Mouse (Mus musculus) liver, adult 2 months (tissue): ENCODE data around the gene Olfr147. TPM values are rescaled to one million over a fixed set of nuclear protein-coding genes. Genes with fewer than 3 reads are reported as not detected.

Experiments
- DNase-seq: peaks from one replicate; pipeline ENCODE4 v3.0.0-alpha.2; 2011; ENCODE audit warnings: low read depth, low spot score; ENCODE audit errors: extremely low read depth
- H3K27ac ChIP-seq: fragments of 200-500 bp; replicated peaks from 2 replicates; pipeline ENCODE4 v1.5.1; 2012; ENCODE audit warnings: low read depth, mild to moderate bottlenecking, control low read depth, inconsistent platforms, low read length; ENCODE audit not compliant: insufficient read depth
- H3K27me3 ChIP-seq: fragments of 200-500 bp; 2 replicates; pipeline ENCODE4 v1.6.1; 2012; ENCODE audit warnings: mild to moderate bottlenecking, moderate library complexity, low read length, inconsistent platforms; ENCODE audit not compliant: control insufficient read depth, insufficient read depth
- H3K36me3 ChIP-seq: fragments of 200-500 bp; 2 replicates; pipeline ENCODE4 v1.6.1; 2012; ENCODE audit warnings: low read length, inconsistent platforms; ENCODE audit not compliant: control insufficient read depth, insufficient read depth
- H3K4me1 ChIP-seq: fragments of 200-500 bp; 2 replicates; pipeline ENCODE4 v1.6.1; 2011; ENCODE audit warnings: low read length; ENCODE audit not compliant: control insufficient read depth, insufficient read depth
- H3K4me3 ChIP-seq: fragments of 200-500 bp; 2 replicates; pipeline ENCODE4 v1.5.1; 2011; ENCODE audit warnings: low read depth, mild to moderate bottlenecking, control low read depth, low read length, moderate library complexity; ENCODE audit not compliant: insufficient read depth
- H3K79me2 ChIP-seq: fragments of 200-500 bp; 2 replicates; pipeline ENCODE4 v1.6.1; 2012; ENCODE audit warnings: inconsistent platforms, mild to moderate bottlenecking, low read length, moderate library complexity; ENCODE audit not compliant: control insufficient read depth, insufficient read depth
- H3K9ac ChIP-seq: fragments of 200-500 bp; 2 replicates; pipeline ENCODE4 v1.6.1; 2012; ENCODE audit warnings: low read depth, mild to moderate bottlenecking, control low read depth, inconsistent platforms, low read length
- CTCF ChIP-seq: fragments of 200-500 bp; IDR thresholded peaks from 2 replicates; pipeline ENCODE4 v1.5.1; 2011; ENCODE audit warnings: low read depth, low read length, control low read depth
- POLR2A ChIP-seq: fragments of 200-500 bp; IDR thresholded peaks from 2 replicates; pipeline ENCODE4 v1.6.1; 2011; ENCODE audit warnings: low read length, control low read depth; ENCODE audit not compliant: insufficient read depth; ENCODE audit errors: extremely low read depth
- whole genome bisulfite sequencing: fragments of 180-500 bp; shearing (Covaris S2); methylation state at CpG from one replicate; pipeline ENCODE4 v1.1.7; 2018; 5-methylcytosine and 5-hydroxymethylcytosine counted together
- polyA plus RNA-seq: library from polyadenylated mRNA; depleted of rRNA; stranded (reverse); fragments of >200 nt; gene quantifications from 2 replicates; pipeline ENCODE4 v1.2.3, GENCODE M21; 2012; rRNA removed
- total RNA-seq: library from RNA; depleted of rRNA; stranded (reverse); fragments of >200 nt; gene quantifications from 2 replicates; pipeline ENCODE4 v1.2.3, GENCODE M21; 2014; rRNA removed

Olfr147 gene
- total and polyA plus RNA-seq, 2 experiments: not detected

DNA sequence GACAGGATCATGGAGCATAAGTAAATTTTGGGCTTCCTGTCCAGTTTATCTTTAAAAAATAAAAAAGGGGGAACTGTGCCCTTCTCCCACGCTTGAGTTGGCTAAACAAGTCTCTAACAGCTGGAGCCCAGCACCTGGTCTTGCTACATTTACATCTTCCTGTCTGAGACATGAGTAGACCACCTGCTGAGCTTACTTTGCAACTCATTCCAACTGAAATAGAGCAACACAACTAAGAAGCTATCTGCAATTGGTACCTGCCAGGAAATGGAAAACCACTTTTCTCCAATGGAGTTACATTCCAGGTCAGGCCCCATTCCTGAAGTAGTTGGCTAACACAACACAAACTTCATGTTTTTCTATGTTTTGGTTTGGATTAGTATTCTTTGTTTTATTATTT is 25.5 kb downstream of the Olfr147 start:
- no peaks in the 10 kb centered on the region for H3K79me2 ChIP-seq
- H3K4me1 ChIP-seq: no peaks in the 10 kb centered on the region
- TF ChIP-seq POLR2A (no peak), CTCF (no peak)
- H3K27me3 ChIP-seq: no peaks in the 10 kb centered on the region
- WGBS: 23% methylated on average over 1 of the region's 1 CpGs
- DNase-seq: no peak
- no peak overlapping the region for H3K27ac ChIP-seq
- no peaks in the 10 kb centered on the region for H3K36me3 ChIP-seq
- H3K9ac ChIP-seq: no peak overlapping the region
- no peak overlapping the region for H3K4me3 ChIP-seq

- TF ChIP-seq POLR2A (no peak), CTCF (no peak)
- Histone ChIP-seq H3K27me3 (no peaks in the 10 kb centered on the region), H3K4me3 (no peak within 1 kb of the TSS), H3K4me1 (no peaks in the 10 kb centered on the region), H3K27ac (no peak within 1 kb of the TSS), H3K9ac (no peak within 1 kb of the TSS), H3K79me2 (no peaks in the 10 kb centered on the region), H3K36me3 (no peaks in the 10 kb centered on the region)
- no peak for DNase-seq
- 74% methylated on average over 1 of the region's 1 CpGs for WGBS
These were observed 27.7 kb downstream of the Olfr147 start, which contains the start of gene Olfr901 for GRCm38 (mm10) chr9:38429155-38429554. Gene Olfr901 (plus strand): TSS chr9:38429455.

GRCm38 (mm10) chr9:38447352-38447751 is 45.9 kb downstream of the Olfr147 start, which contains the start of gene Olfr902:
Gene Olfr902 (plus strand): TSS chr9:38447652.
- no peak for TF ChIP-seq POLR2A
- TF ChIP-seq CTCF: no peak
- no peak within 1 kb of the TSS for H3K27ac ChIP-seq
- no peaks in the 10 kb centered on the region for H3K4me1 ChIP-seq
- H3K79me2 ChIP-seq: no peaks in the 10 kb centered on the region
- no peak for DNase-seq
- WGBS: 88% methylated on average over 5 of the region's 5 CpGs
- H3K9ac ChIP-seq: no peak within 1 kb of the TSS
- H3K36me3 ChIP-seq: no peaks in the 10 kb centered on the region
- H3K27me3 ChIP-seq: no peaks in the 10 kb centered on the region
- no peak within 1 kb of the TSS for H3K4me3 ChIP-seq

Other genes starting within 250 kb of the Olfr147 start
- not detected in 2 replicates for gene Olfr891, start 220.9 kb upstream of the Olfr147 start, total RNA-seq
- not detected in 2 replicates for gene Olfr891, start 220.9 kb upstream of the Olfr147 start, polyA plus RNA-seq
- gene Olfr893, start 193.3 kb upstream of the Olfr147 start, total RNA-seq: not detected in 2 replicates
- gene Olfr893, start 193.3 kb upstream of the Olfr147 start, polyA plus RNA-seq: not detected in 2 replicates
- not detected in 2 replicates for gene Olfr894, start 183.6 kb upstream of the Olfr147 start, total RNA-seq
- gene Olfr894, start 183.6 kb upstream of the Olfr147 start, polyA plus RNA-seq: not detected in 2 replicates
- not detected in 2 replicates for gene Olfr143, start 148.9 kb upstream of the Olfr147 start, total RNA-seq
- gene Olfr143, start 148.9 kb upstream of the Olfr147 start, polyA plus RNA-seq: not detected in 2 replicates
- not detected in 2 replicates for gene Olfr895, start 133.8 kb upstream of the Olfr147 start, total RNA-seq
- gene Olfr895, start 133.8 kb upstream of the Olfr147 start, polyA plus RNA-seq: not detected in 2 replicates
- gene Olfr896-ps1, start 110.6 kb upstream of the Olfr147 start, total RNA-seq: not detected in 2 replicates
- gene Olfr896-ps1, start 110.6 kb upstream of the Olfr147 start, polyA plus RNA-seq: not detected in 2 replicates
- not detected in 2 replicates for gene Olfr25, start 72.6 kb upstream of the Olfr147 start, total RNA-seq
- not detected in 2 replicates for gene Olfr25, start 72.6 kb upstream of the Olfr147 start, polyA plus RNA-seq
- gene Olfr898, start 53.3 kb upstream of the Olfr147 start, total RNA-seq: not detected in 2 replicates
- gene Olfr898, start 53.3 kb upstream of the Olfr147 start, polyA plus RNA-seq: not detected in 2 replicates
- gene Olfr250, start 34.8 kb upstream of the Olfr147 start, total RNA-seq: not detected in 2 replicates
- not detected in 2 replicates for gene Olfr250, start 34.8 kb upstream of the Olfr147 start, polyA plus RNA-seq
- gene Olfr251, start 24.6 kb upstream of the Olfr147 start, total RNA-seq: not detected in 2 replicates
- not detected in 2 replicates for gene Olfr251, start 24.6 kb upstream of the Olfr147 start, polyA plus RNA-seq
- gene Olfr901, start 27.8 kb downstream of the Olfr147 start, total RNA-seq: not detected in 2 replicates
- gene Olfr901, start 27.8 kb downstream of the Olfr147 start, polyA plus RNA-seq: not detected in 2 replicates
- gene Olfr902, start 46.0 kb downstream of the Olfr147 start, total RNA-seq: not detected in 2 replicates
- gene Olfr902, start 46.0 kb downstream of the Olfr147 start, polyA plus RNA-seq: not detected in 2 replicates
- not detected in 2 replicates for gene Olfr904, start 61.4 kb downstream of the Olfr147 start, total RNA-seq
- gene Olfr904, start 61.4 kb downstream of the Olfr147 start, polyA plus RNA-seq: not detected in 2 replicates
- gene Olfr905, start 69.4 kb downstream of the Olfr147 start, total RNA-seq: not detected in 2 replicates
- not detected in 2 replicates for gene Olfr905, start 69.4 kb downstream of the Olfr147 start, polyA plus RNA-seq
- gene Olfr906, start 85.4 kb downstream of the Olfr147 start, total RNA-seq: not detected in 2 replicates
- gene Olfr906, start 85.4 kb downstream of the Olfr147 start, polyA plus RNA-seq: not detected in 2 replicates
- gene Olfr907, start 94.1 kb downstream of the Olfr147 start, total RNA-seq: not detected in 2 replicates
- not detected in 2 replicates for gene Olfr907, start 94.1 kb downstream of the Olfr147 start, polyA plus RNA-seq
- not detected in 2 replicates for gene Olfr911-ps1, start 119.9 kb downstream of the Olfr147 start, total RNA-seq
- not detected in 2 replicates for gene Olfr911-ps1, start 119.9 kb downstream of the Olfr147 start, polyA plus RNA-seq
- not detected in 2 replicates for gene Olfr910, start 136.2 kb downstream of the Olfr147 start, total RNA-seq
- not detected in 2 replicates for gene Olfr910, start 136.2 kb downstream of the Olfr147 start, polyA plus RNA-seq
- not detected in 2 replicates for gene Olfr912, start 178.5 kb downstream of the Olfr147 start, total RNA-seq
- gene Olfr912, start 178.5 kb downstream of the Olfr147 start, polyA plus RNA-seq: not detected in 2 replicates
- gene Olfr913, start 191.1 kb downstream of the Olfr147 start, total RNA-seq: not detected in 2 replicates
- not detected in 2 replicates for gene Olfr913, start 191.1 kb downstream of the Olfr147 start, polyA plus RNA-seq
- gene Olfr914, start 203.4 kb downstream of the Olfr147 start, total RNA-seq: not detected in 2 replicates
- not detected in 2 replicates for gene Olfr914, start 203.4 kb downstream of the Olfr147 start, polyA plus RNA-seq